Mouse (Mus musculus): Measurements from ENCODE around the gene Tnni3k. TPM values are rescaled to one million over a fixed set of nuclear protein-coding genes. Genes with fewer than 3 reads are reported as not detected.

The Tnni3k gene
- polyA plus RNA-seq, 1 experiment: not detected

- Histone ChIP-seq H3K36me3 (ENCODE audit: control insufficient read depth, insufficient read depth, low read length) (no peaks in the 10 kb centered on the region), H3K4me1 (ENCODE audit: control insufficient read depth, insufficient read depth, low read length) (no peaks in the 10 kb centered on the region), H3K27me3 (ENCODE audit: control insufficient read depth, insufficient read depth, low read length) (no peaks in the 10 kb centered on the region), H3K27ac (ENCODE audit: control insufficient read depth, insufficient read depth, low read depth, low read length) (no peak overlapping the region), H3K4me3 (ENCODE audit: control insufficient read depth, low read depth, low read length) (no peak overlapping the region)
- no peak for TF ChIP-seq POLR2A (IDR thresholded peaks at IDR 0.05; ENCODE audit: control insufficient read depth, low read depth, low read length)
Measured at GRCm38 (mm10) chr3:155002781-155003180, 52.4 kb downstream of the Tnni3k start.

GRCm38 (mm10) chr3:155001056-155001455 is 54.2 kb downstream of the Tnni3k start:
- H3K27me3 ChIP-seq (ENCODE audit: control insufficient read depth, insufficient read depth, low read length): no peaks in the 10 kb centered on the region
- TF ChIP-seq CTCF (IDR thresholded peaks at IDR 0.05; ENCODE audit: control insufficient read depth, insufficient read depth, insufficient replicate concordance, low read depth, low read length): no peak
- no peak for TF ChIP-seq POLR2A (IDR thresholded peaks at IDR 0.05; ENCODE audit: control insufficient read depth, low read depth, low read length)
- no peak overlapping the region for H3K27ac ChIP-seq (ENCODE audit: control insufficient read depth, insufficient read depth, low read depth, low read length)
- no peaks in the 10 kb centered on the region for H3K4me1 ChIP-seq (ENCODE audit: control insufficient read depth, insufficient read depth, low read length)
- H3K36me3 ChIP-seq (ENCODE audit: control insufficient read depth, insufficient read depth, low read length): no peaks in the 10 kb centered on the region
- no peak overlapping the region for H3K4me3 ChIP-seq (ENCODE audit: control insufficient read depth, low read depth, low read length)

GRCm38 (mm10) chr3:154992678-154993077 is 62.5 kb downstream of the Tnni3k start:
- TF ChIP-seq POLR2A (IDR thresholded peaks at IDR 0.05; ENCODE audit: control insufficient read depth, low read depth, low read length) (no peak), CTCF (IDR thresholded peaks at IDR 0.05; ENCODE audit: control insufficient read depth, insufficient read depth, insufficient replicate concordance, low read depth, low read length) (no peak)
- H3K27me3 ChIP-seq (ENCODE audit: control insufficient read depth, insufficient read depth, low read length): no peaks in the 10 kb centered on the region
- no peaks in the 10 kb centered on the region for H3K4me1 ChIP-seq (ENCODE audit: control insufficient read depth, insufficient read depth, low read length)
- no peak overlapping the region for H3K27ac ChIP-seq (ENCODE audit: control insufficient read depth, insufficient read depth, low read depth, low read length)
- no peak overlapping the region for H3K4me3 ChIP-seq (ENCODE audit: control insufficient read depth, low read depth, low read length)
- no peaks in the 10 kb centered on the region for H3K36me3 ChIP-seq (ENCODE audit: control insufficient read depth, insufficient read depth, low read length)

GRCm38 (mm10) chr3:154979101-154979500 is 76.1 kb downstream of the Tnni3k start:
- TF ChIP-seq CTCF (IDR thresholded peaks at IDR 0.05; ENCODE audit: control insufficient read depth, insufficient read depth, insufficient replicate concordance, low read depth, low read length) (no peak), POLR2A (IDR thresholded peaks at IDR 0.05; ENCODE audit: control insufficient read depth, low read depth, low read length) (no peak)
- Histone ChIP-seq H3K27me3 (ENCODE audit: control insufficient read depth, insufficient read depth, low read length) (no peaks in the 10 kb centered on the region), H3K4me1 (ENCODE audit: control insufficient read depth, insufficient read depth, low read length) (no peaks in the 10 kb centered on the region), H3K27ac (ENCODE audit: control insufficient read depth, insufficient read depth, low read depth, low read length) (no peak overlapping the region), H3K4me3 (ENCODE audit: control insufficient read depth, low read depth, low read length) (no peak overlapping the region), H3K36me3 (ENCODE audit: control insufficient read depth, insufficient read depth, low read length) (no peaks in the 10 kb centered on the region)

- no peaks in the 10 kb centered on the region for H3K27me3 ChIP-seq (ENCODE audit: control insufficient read depth, insufficient read depth, low read length)
Measured at GRCm38 (mm10) chr3:154971626-154972025, 83.6 kb downstream of the Tnni3k start.

GRCm38 (mm10) chr3:154970981-154971380 is 84.2 kb downstream of the Tnni3k start:
- Histone ChIP-seq H3K36me3 (ENCODE audit: control insufficient read depth, insufficient read depth, low read length) (no peaks in the 10 kb centered on the region), H3K27me3 (ENCODE audit: control insufficient read depth, insufficient read depth, low read length) (no peaks in the 10 kb centered on the region), H3K4me3 (ENCODE audit: control insufficient read depth, low read depth, low read length) (no peak overlapping the region), H3K4me1 (ENCODE audit: control insufficient read depth, insufficient read depth, low read length) (no peaks in the 10 kb centered on the region), H3K27ac (ENCODE audit: control insufficient read depth, insufficient read depth, low read depth, low read length) (no peak overlapping the region)
- no peak for TF ChIP-seq POLR2A (IDR thresholded peaks at IDR 0.05; ENCODE audit: control insufficient read depth, low read depth, low read length)
- TF ChIP-seq CTCF (IDR thresholded peaks at IDR 0.05; ENCODE audit: control insufficient read depth, insufficient read depth, insufficient replicate concordance, low read depth, low read length): no peak

More at GRCm38 (mm10) chr3:154971626-154972025, 83.6 kb downstream of the Tnni3k start:
- no peaks in the 10 kb centered on the region for H3K36me3 ChIP-seq (ENCODE audit: control insufficient read depth, insufficient read depth, low read length)
- no peak for TF ChIP-seq POLR2A (IDR thresholded peaks at IDR 0.05; ENCODE audit: control insufficient read depth, low read depth, low read length)
- no peak for TF ChIP-seq CTCF (IDR thresholded peaks at IDR 0.05; ENCODE audit: control insufficient read depth, insufficient read depth, insufficient replicate concordance, low read depth, low read length)
- H3K4me1 ChIP-seq (ENCODE audit: control insufficient read depth, insufficient read depth, low read length): no peaks in the 10 kb centered on the region
- no peak overlapping the region for H3K27ac ChIP-seq (ENCODE audit: control insufficient read depth, insufficient read depth, low read depth, low read length)
- no peak overlapping the region for H3K4me3 ChIP-seq (ENCODE audit: control insufficient read depth, low read depth, low read length)

GRCm38 (mm10) chr3:154961284-154961683 is 93.9 kb downstream of the Tnni3k start:
- Histone ChIP-seq H3K4me1 (ENCODE audit: control insufficient read depth, insufficient read depth, low read length) (no peaks in the 10 kb centered on the region), H3K27ac (ENCODE audit: control insufficient read depth, insufficient read depth, low read depth, low read length) (no peak overlapping the region), H3K4me3 (ENCODE audit: control insufficient read depth, low read depth, low read length) (no peak overlapping the region), H3K27me3 (ENCODE audit: control insufficient read depth, insufficient read depth, low read length) (no peaks in the 10 kb centered on the region), H3K36me3 (ENCODE audit: control insufficient read depth, insufficient read depth, low read length) (no peaks in the 10 kb centered on the region)
- TF ChIP-seq POLR2A (IDR thresholded peaks at IDR 0.05; ENCODE audit: control insufficient read depth, low read depth, low read length) (no peak), CTCF (IDR thresholded peaks at IDR 0.05; ENCODE audit: control insufficient read depth, insufficient read depth, insufficient replicate concordance, low read depth, low read length) (no peak)

GRCm38 (mm10) chr3:154953088-154953487 is 102.1 kb downstream of the Tnni3k start:
- Histone ChIP-seq H3K4me3 (ENCODE audit: control insufficient read depth, low read depth, low read length) (no peak overlapping the region), H3K4me1 (ENCODE audit: control insufficient read depth, insufficient read depth, low read length) (no peaks in the 10 kb centered on the region), H3K27me3 (ENCODE audit: control insufficient read depth, insufficient read depth, low read length) (no peaks in the 10 kb centered on the region), H3K27ac (ENCODE audit: control insufficient read depth, insufficient read depth, low read depth, low read length) (no peak overlapping the region), H3K36me3 (ENCODE audit: control insufficient read depth, insufficient read depth, low read length) (no peaks in the 10 kb centered on the region)
- TF ChIP-seq POLR2A (IDR thresholded peaks at IDR 0.05; ENCODE audit: control insufficient read depth, low read depth, low read length): no peak
- no peak for TF ChIP-seq CTCF (IDR thresholded peaks at IDR 0.05; ENCODE audit: control insufficient read depth, insufficient read depth, insufficient replicate concordance, low read depth, low read length)
